Mouse (Mus musculus) urinary bladder, postnatal 10 days (tissue): ENCODE results near the gene Gsdma.
"Not testable (repeated sequence)": the region's sequence is repeated elsewhere in the genome, so short reads cannot be mapped to it uniquely, and the experiment has no call there.

Source experiments
- DNase-seq: peaks from one replicate; pipeline ENCODE4 v3.0.0; 2022; ENCODE audit warnings: low spot score

Gsdma gene

DNA sequence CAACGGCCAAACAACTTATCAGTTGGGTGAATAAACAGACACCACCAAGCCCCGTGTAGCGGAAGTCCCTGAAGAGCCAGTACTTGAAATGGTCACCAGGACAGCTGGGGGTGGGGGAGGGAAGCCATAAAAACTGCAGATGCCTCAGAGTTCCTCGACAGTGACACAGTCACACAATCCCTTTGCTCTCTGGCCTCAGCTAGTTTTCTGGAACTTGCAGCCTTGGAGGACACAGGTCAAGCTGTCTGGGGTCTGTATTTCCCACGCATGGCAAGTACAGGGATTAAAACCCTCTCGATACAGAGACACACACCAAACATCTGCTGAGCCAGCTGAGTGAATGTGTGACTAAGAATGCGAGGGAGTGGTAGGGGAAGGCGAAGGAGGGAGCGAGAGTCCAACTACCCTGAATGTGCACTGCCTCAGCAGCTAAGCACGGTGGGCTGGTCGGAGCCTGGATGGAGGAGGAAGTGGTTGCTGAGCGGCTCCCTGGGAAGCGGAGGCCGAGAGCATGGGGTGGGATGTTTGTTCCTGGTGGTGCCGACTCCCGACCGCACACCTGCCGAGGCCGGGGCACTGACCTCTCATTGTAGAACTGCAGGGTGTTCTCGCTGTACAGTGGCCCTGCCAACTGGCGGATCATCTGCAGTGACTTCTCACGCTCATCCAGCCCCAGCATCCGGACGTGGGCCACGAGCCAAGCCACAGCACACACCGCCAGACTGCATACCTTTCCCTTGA lies 45.0 kb downstream of the Gsdma start:
- DNase-seq: no peak

DNA sequence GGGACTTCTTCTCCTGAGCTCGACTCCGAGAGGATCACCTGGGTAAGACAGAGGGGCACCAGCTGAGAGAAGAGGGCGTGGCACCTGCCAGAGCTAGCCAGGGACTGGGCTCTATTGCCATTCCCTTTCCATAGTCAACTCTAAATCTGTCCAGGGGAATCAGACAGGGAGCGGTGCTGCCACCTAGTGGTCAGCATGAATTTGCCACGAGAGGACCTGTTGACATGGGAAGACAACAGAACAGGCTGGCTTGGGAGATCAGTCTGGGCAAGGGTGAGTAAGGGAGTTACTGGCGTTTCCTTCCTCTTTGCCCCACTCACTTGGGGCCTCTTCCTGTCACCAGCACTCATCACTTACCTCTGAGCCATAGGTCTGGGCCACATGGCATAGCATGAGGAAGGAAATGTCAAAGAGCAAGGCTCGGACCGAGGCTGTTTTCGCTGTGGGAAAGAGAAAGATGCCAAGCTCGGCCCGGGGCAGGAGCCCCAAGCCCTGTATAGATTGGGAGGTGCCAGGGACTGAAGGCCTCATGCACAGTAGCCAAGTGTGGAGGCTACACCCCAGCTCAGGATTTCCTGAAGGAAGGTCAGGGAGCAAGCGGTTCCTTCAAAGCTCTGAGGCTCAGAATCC lies 46.4 kb downstream of the Gsdma start:
- DNase-seq: no peak

DNA sequence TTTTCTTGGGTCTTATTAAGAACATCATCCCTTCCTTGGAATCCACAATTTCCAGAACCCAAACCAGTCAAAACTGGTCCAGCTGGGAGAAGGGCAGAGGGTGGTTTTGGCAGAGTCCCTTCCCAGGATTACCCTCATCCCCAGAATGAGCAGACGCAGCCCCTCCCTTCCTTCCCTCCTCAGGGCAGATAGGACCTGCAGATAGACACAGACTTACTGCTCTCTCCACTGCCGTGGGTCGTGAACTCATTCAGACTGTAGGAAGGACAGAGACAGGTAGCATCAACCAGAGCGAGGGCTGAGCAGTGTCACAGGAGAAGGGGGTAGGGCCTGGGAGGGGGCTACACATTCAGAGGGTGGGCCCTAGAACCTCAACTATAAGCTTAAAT lies 46.9 kb downstream of the Gsdma start:
- DNase-seq: no peak

DNA sequence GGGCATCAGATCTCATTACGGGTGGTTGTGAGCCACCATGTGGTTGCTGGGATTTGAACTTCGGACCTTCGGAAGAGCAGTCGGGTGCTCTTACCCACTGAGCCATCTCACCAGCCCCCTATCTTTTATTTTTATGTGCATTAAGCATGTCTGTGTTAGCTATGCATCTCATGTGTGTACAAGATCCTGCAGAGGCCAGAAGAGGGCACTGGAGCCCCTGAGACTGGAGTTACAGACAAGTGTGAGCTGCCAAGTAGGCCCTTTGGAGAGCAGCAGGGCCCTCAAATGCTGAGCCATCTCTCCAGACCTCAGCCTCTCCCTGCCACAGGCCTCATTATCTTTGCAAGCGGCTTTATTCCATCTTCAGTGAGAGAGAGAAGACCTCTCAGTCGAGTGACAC lies 47.9 kb downstream of the Gsdma start:
- DNase-seq: not testable (repeated sequence)

DNA sequence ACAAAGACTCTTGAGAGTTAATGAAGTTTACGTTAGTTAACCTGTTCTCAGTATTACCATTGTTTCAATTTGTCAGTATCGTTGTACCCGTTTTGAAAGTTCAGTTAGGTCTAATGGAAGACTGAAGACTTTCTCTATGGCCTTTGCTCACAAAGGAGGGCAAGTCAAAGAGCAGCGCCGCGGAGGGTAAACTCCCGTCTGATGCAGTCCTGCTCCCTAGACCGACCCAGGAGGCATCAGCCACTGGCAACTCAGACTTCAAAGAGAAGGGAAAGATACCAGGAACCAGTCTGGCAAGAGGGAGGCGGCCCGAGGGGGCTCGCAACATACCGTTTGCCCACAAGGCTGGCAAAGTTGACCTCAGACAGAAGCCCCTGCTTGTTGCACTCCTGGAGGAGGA lies 49.6 kb downstream of the Gsdma start:
- DNase-seq: no peak

DNA sequence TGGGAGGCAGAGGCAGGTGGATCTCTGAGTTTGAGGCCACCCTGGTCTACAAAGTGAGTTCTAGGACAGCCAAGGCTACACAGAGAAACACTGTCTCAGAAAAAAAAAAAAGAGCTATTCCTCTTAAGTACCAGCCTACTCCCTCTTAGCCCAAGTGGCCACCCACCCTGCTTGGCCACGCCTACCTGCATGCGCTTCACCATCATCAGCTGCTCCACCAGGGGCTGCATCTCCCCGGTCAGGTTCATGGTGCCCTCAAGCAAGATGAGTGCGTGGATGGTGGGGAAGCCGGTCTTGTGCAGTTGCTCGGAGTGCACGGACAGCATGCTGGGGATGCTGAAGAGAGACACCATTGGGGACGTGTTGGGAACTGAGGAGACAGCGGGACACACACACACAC lies 51.8 kb downstream of the Gsdma start:
- no peak for DNase-seq

DNA sequence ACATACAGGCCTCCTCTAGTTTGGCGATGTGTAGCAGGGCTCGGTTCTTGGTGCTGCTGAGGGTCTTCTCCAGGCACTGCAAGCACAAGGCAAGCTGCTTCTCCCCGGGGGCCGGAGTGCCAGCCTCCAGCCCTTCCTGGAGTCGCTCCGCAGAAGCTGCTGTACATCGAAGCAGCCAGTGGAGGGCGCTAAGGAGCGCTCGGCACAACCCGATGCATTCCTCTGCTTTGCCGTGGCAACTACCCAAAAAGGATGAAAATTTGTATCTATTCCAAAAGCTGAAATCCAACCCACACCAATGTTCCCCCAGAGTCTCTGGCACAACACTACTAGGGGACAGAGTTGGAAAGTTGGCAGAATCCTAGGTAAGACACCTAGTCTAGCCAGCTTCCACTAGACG lies 53.8 kb downstream of the Gsdma start:
- no peak for DNase-seq

DNA sequence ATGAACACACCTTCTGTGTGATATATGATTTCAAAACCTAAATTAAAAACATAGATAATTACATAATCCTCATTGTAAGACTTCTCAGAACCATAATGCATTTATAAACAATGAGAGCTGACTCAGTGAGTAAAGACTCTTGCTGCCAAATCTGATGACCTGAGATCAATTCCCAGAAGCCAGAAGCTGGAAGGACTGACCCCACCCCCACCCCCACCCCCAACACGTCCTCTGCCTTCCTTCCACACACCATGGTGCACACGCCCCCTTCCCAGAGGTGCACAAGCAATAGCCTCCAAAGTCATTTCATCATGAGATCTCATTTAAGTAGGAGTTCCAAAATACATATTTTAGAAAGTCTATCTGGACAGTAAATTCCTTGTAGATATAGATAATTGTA lies 56.6 kb downstream of the Gsdma start:
- no peak for DNase-seq

DNA sequence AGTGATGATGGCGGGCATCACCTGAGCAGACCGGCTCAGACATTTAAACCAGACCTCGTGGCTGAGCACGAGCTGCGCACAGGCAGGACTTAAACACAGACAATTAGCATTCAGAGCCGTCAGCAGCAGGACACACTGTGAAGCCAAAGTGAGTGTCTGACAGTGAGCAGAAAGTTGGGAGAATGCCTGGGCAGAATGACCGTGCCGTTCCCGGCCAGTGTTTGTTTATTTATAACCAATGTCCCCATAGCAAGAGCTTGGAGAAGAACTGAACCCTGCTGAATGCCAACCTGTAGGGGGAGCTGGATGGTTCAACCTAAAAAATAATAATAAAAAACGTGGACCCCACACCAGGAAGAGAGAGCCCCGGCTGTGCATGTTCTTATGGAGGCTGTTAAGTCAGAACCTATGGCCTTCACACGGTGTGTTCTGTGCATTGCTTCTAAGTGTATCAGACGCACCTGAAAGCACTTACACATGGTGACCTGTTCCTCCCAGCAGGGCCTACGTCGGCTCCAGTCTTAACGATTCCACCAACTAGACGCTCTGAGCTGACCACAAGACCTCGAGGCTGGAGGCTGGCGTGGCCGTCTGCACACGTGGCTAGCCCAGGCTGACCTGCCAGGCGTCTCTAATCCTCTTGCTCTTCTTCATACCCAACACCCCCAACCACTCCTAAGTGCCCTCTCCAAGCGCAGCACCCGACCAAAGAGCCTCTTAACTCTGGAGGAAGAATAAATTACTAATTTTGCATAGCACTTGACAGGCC lies 57.5 kb downstream of the Gsdma start:
- DNase-seq: no peak

DNA sequence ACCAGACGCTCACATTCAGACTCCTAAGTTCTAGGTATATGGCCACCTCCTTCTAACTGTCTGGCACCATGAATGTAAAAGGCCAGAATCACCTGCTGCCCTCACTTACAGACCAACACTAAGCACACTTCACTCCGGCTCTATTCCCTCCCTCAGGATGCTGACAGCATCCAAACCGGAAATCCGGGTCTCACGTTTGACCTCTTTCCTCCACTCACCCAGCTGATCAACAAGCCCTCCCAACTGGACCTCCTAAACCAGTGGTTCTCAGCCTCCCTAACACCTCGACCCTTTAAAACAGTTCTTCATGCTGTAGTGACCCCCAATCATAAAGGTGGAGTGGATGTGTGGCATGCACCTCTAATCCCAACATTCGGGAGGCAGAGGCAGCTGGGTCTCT lies 58.9 kb downstream of the Gsdma start:
- DNase-seq: no peak

DNA sequence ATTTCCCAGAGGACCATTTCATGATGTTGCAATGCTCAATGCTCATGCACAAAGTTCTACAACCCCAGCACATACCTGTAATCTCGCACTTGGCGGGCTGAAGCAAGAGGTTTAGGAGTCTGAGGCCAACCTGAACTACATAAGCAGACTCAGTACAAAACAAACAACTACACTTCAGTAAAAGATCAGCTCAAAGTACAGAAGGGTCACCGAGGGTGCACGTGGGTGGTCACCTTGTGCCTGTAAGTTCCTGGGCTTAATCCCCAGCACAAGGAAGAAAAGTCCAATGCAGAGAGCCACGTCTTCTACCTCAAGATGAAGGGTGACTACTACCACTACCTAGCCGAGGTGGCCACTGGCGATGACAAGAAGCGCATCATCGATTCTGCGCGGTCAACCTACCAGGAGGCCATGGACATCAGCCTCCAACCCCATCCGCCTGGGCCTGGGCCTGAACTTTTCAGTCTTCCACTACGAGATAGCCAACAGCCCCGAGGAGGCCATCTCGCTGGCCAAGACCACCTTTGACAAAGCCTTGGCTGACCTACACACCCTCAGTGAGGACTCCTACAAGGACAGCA lies 61.9 kb downstream of the Gsdma start:
- DNase-seq: no peak
